Mouse (Mus musculus) cerebellum, adult 18-20 months (tissue): ENCODE measurements around the gene Vat1.
A peak's percentile ranks its signal among the peaks of the same experiment; 100 is the strongest.
"Not testable (repeated sequence)": the region's sequence is repeated elsewhere in the genome, so short reads cannot be mapped to it uniquely, and the experiment has no call there.

Source experiments
- DNase-seq, 2 experiments: peaks; one replicate each; pipeline ENCODE4 v3.0.0; 2021

The Vat1 gene

DNA sequence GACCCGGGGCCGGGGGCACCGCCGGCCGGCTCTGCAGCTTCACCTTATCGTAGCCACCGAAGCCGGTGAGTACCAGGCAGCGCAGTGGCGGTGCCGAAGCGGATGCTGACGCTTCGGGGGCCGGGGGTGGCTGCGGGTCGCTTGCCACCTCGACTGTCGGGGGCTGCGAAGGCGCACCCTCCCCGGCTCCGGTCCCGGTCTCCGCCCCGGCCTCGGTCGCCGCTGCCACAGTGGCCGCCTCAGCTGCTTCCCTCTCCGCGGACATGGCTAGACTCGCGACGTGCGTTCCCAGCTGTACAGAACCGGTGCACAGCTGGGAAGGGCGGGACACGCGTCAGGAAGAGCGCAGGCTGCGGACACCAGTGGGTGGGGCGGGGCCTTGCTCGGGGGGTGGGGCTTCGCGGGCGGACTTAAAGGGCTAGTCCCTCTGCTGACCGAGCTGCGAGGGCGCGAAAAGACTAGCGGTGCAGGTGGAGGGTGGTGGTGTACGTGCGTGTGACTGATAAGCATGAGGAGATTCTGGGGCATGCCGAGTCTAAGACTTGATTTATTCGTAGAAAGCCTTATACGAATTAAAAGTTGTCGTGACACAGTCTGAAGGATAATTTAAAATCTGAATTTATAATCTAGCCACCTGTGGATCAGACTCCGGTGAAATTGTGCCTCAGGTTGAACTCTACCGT, at the start of gene Vat1:
Gene Vat1 (minus strand): TSS at position 362 of the 683 bp plus-strand sequence.
- DNase-seq, result peak; percentile 64 to 66

DNA sequence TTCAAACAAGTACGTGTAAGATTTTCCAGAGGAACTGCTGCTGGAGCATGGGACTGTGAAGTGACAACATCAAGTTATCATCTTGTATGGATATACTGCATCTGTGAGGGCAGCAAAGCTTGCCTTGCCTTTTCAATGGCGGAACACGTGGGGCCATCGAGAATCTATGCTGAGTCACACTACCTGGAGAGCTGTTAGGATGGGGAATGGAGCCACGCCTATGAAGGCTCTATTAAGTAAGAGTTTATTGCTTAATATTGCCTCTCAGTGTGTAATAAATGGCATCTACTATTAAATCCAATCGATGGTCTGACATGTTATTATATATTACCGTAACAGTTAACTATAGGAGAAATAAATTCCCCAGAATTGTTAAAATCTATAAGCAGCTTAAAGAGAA, 41.1 kb upstream of the Vat1 start:
- no peak for DNase-seq

DNA sequence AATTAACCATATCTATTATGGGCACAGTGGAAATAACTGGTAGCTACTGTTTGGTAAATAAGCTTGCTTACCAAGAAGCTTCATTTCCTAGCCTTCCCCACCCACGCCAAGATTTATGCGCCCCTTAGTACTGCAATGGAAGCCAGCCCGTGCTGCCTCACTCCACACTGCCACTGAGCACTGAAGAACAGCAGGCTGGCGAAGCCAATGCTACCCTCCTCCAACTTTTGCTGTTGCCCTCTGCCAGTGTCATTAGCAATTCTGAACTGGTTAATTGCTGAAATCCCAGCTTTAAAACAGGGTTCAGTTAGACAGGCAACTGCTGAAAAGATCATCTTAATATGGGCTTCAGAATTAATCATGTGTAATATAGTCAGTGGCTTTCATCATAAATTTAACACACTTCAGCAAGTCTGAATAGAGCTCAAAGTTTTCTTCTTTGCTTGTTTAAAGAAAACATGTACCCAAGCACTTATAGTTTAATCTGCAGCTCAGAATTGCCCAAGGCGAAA, 40.3 kb upstream of the Vat1 start:
- no peak for DNase-seq

DNA sequence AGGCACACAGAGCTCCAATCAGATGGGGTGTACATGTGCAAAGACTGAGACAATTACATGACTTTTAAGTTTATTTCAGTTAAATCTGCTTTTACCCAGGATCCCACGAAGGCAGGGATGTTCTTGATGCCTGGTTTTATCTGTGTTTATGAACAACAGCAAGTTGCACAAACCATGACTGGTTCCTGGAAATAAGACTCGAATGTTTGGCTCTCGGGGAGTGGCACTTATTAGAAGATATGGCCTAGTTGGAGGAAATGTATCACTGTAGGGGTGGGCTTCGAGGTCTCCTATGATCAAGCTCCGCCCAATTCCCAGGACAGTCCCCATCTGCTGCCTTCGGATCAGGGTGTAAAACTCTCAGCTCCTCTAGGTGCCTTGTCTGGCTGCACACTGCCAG, 20.1 kb upstream of the Vat1 start:
- no peak for DNase-seq

DNA sequence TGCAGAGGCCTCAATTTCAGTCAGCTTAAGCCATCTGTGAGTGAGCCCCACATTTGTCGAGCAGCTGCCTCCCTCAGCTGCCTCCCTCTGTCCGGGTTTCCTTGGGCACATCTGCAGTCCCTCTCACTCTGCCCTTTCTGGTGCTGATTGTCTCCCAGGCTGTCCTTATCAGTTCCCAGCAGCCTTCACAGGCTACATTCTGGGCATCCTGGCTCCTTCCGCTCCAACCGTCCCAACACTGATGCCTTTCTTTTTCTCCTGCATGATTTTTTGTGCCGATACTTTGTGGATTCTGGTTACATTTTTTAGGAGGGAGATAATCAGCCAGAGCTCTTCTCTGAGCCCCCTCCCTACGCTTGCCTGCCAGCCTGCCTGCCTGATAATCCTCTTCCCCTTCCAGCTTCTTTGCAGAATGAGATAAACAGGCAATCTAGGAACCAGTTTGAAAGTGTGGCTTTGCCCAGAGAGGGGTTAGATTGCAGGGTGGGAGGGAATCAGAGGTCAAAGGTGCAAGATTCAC, 19.5 kb upstream of the Vat1 start:
- no peak for DNase-seq

DNA sequence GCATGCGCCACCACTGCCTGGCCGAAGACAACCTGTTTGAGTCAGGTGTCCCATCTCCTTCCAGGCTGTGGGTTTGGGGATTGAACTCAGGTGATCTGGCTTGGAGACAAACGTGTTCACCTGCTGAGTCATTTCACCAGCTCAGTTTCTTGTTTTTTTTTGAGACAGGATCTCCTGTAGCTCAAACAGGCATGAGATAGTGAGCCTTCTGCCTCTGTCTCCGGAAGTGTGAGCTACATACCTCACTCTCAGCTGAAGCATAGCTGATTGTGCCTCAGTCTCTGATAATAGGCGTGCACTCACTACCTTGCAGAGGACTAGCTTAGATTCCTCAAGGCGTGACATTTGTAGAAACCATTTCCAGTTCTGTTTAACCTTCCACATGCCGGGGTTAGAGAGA, 18.8 kb upstream of the Vat1 start:
- DNase-seq, result no peak

DNA sequence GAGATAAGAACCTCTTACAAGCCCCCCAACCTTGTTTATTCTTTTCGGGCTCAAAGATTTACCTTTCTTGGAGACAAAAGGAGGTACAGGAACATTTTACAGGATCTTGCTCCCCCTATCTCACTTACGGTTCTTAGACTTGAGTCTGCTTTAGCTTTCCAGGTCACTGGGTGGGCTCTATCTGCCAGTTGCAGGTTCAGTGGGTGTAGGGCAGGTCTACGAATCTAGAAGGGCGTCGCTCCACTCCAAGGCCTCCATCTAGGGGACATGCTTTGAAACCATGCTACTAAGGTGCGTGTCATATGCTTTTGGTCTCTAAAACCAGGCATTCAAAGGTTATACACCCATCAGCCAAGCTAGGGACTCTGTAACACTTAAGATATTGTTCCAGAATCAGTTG, 18.2 kb upstream of the Vat1 start:
- DNase-seq, result no peak

DNA sequence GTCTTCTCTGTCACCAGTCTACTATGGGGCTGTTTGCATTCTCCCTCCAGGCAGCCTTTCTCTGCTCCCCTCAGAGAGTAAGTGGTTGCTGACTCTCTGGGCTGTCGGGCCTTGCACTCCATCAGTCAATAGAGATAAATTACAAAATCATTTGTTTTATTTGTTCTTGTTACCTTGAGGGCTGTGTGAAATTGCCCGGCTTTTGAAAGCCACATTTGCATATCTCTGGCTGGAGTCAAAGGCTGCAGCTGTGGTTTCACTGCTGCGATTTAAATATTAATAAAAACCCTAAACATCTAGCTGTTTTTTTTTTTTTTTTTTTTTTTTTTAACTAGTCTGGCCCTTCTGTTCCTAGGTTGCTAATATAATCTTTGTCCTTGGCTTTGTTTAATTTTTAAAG, 17.8 kb upstream of the Vat1 start:
- DNase-seq, result no peak

DNA sequence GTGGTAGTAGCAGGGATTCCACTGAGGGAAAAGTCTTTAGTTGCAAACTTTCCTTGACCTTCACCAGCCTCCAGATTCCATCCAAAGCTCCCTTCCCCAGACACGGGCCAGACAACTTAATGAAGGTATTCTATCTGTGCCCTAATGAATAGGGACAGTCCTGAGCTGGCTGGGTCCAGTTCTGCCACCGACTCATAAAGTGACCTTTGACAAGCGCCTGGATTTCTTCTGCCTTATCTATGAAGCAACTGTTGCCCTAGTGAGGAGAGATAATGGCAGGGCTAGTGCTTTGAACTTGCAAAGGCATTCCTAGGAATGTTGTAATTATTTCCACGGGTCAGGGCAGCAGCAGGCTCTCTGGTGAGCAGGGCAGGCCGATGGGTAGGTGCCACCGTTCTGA, 14.9 kb upstream of the Vat1 start:
- DNase-seq, result no peak

DNA sequence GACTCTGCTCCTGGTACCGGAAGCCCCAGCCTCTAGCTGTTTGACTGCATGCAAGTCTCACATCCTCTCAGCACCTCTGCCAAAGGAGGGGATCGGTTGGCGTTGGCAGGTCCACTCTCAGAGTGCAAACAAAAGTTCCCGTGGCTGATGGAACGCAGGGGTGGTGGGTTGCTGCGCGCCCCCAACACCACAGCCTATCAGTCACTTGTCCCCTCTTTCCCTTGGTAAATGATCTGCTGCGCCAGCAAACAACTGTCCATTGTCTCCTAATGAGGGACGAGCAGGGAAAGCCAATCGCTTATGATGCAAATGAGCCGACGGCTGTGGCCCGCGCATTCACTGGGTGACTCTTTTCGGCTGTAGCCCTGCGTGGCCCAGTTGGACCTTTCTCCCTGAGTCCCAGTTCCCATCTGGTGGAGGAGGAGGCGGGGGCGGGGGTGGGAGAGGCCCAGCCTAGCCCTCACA, 13.2 kb upstream of the Vat1 start:
- DNase-seq, result no peak

DNA sequence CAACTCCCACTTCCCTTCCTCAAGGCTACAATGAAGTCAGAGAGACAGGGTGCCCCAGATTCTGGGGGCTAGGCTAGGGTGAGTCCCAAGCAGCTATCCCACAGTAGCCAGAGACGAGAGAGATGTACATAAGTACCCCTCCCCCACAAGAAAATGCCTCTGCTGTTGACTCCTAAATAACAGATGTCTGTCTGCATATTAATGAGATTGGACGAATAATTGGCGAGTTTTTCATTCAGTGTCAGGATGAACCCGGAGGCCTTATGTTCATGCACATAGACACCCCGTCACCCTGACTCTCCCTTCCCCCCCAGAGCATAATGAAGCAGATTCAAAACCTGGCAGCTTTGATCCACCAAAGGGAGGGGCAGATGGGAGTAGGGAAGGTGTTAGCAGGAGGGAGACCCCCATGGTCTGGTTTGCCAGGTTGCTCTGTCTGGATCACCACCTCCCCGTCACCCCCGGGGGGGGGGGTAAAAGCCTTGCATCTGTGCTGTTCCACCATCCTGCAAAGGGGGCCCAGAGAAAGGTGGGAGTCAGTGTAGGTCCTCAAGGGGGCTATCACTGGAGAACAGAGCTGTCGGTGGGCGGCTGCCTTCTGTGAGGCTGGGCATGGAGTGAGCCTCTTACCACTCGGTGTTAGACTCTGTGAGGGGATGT, 11.7 kb upstream of the Vat1 start:
- no peak for DNase-seq

DNA sequence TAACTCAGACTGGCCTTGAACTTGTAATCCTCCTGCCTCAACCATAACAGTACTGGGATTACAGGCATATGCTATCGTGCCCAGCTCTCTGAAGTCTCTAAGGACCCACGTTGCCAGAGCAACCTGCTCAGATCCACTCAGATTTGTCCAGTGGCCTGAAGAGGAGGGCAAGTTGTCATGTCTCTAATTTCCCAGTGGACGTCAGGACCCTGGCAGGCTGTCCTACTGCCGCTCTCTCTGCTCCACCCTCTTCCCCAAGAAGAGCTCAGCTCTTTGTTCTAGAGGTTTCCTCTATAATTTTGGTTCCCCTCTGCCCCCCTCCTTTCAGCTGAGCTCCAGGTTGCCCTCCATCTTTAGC, 11.1 kb upstream of the Vat1 start:
- no peak for DNase-seq

DNA sequence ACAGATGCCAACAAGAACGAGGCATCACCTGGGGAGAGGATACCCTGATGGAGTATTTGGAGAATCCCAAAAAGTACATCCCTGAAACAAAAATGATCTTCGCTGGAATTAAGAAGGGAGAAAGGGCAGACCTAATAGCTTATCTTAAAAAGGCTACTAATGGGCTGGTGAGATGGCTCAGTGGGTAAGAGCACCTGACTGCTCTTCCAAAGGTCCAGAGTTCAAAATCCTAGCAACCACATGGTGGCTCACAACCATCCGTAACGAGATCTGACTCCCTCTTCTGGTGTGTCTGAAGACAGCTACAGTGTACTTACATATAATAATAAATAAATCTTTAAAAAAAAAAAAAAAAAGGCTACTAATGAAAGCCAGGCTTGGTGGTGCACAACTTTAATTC, 10.3 kb upstream of the Vat1 start:
- not testable (repeated sequence) for DNase-seq

DNA sequence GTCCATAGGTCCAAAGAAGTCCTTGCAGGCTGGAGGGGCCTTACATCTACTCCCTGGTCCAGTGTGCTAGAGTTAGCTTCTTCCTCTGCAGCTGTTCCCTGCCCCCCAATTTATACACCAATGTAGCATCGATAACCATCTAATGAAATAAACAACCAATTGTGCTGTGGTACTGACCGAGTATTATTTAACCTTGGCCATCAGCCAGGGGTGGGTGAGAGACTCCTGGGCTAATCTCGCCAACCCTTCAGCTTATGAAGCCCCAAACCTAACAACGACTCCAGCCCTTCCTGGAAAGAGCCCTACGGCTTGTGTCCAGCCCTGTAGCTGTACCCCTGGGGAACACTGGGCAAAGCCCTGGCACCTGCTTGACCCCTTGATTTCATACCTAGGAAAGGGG, 8.3 kb upstream of the Vat1 start:
- no peak for DNase-seq

DNA sequence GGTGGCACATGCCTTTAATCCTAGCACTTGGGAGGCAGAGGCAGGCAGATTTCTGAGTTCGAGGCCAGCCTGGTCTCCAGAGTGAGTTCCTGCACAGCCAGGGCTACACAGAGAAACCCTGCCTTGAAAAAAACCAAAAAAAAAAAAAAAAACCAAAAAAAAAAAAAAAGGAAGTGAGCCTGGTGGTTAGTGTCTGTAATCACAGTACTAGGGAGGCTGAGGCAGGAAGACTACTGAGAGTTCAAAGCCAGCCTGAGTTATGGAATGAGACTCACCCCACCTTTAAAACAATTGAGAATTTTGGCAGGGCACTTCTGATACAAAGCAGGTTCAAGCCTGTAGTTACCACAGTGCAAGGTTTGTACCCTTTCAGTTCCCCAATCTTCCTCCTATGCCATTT, 7.7 kb upstream of the Vat1 start:
- not testable (repeated sequence) for DNase-seq

DNA sequence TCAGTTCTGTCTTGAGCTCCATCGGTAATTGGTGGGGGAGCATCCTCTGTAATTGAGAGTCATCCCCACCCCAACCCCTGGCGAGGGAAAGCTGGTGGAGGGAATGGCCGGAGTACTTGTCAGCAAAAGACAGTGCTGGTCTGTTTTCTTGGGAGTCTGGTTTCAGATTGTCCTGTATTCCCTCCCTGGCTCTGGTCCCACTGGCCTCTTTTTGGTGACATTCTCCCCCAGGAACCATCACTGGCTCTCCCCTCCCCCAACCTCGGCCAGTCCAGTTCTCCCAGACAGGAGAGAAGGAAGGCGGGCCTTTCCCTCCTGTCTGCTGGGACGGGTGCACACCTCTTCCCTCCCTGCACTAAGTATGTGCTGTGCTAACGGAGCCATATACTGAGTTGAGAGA, 6.3 kb upstream of the Vat1 start:
- peak; percentile 25 to 32 for DNase-seq

DNA sequence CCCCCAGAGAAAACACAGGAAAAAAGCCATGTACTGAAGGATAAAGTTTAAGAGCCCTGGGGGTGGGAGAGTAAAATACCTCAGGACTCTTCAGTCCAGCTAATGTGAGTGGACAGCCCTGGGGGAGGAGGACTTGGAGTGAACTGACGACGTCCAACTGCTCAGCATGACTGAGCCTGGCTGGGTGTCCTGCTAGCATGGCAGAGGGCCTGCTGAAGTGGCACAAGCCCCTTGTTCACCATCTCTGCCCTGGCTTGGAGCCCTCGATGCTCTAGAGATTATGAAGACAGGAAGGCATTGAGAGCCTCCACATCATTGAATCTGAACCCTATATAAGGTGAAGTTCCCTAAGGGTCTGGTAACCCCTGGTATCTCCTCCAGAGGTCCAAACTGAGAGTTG, 5.9 kb upstream of the Vat1 start:
- DNase-seq, result no peak

DNA sequence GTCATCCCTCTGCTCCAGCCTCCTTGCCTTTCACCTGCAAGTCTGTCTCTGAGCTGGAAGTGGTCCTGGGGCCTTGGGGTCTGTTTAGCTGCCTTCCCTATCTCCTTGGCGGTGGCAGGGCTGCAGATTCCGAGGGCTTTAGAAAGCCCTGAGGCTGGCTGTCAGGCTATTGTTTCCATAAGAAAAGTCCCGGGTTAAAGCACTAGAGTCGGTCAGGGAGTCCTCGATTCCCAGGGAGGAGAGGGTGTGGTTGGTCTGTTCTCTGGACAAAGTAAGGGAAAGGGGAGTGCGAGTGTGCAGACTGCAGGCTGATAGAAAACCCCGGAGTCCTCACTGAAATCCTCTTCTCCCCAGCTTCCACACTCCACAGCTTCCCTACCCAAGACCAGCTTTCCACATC, 4.2 kb upstream of the Vat1 start:
- no peak for DNase-seq

DNA sequence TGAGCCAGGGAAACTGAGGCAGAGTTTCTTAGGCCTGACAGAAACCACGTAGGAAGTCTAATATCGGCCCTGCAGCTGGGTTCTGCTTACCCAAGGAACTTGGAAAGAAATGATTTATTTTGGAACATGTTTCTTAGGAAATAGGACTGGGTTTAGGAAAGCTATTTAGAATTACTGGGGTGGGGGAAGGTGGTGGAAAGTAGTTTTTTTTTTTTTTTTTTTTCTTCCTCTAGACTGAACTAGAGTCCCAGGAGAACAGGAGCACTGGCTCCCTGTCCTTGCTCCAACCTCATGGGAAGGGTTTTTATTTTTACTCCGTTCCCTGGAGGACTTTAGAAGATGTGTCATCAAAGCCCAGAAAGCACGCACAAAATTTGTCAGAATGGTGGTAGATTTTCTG, 3.1 kb upstream of the Vat1 start:
- no peak for DNase-seq

DNA sequence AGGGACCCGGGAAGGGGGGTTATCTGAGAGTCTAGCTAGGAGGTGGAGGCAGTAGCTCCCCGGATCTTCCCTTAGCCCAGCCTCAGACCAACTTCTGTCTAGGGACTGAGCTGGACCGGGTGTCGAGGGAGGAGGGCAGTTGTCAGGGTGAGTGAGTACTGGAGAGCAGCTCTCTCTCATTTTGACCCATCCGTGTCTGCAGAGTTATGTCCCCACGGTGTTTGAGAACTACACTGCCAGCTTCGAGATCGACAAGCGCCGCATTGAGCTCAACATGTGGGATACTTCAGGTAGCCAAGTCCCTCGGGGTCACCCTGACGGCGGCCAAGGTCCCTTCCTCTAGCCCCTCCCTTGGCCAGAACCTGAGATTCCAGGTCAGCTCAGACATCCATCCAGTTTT, 2.7 kb upstream of the Vat1 start:
- peak in 1 of 2 experiments; percentile 27 for DNase-seq

DNA sequence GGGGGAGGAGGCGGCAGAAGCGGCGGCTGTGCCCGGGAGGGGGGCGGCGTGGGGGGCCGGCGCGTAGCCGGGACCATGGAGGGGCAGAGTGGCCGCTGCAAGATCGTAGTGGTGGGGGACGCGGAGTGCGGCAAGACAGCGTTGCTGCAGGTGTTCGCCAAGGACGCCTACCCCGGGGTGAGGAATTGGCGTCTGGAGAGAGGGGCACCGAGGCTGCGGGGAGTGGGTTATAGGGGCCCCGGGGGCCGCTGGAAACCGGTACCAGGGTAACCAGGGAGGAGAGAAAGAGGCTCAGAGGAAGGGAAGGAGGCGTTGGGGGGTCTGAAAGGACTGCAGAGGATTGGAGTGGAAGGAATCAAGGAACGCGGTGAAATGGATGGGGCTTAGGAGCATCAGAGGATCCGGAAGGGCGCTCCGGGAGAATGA, 2.2 kb upstream of the Vat1 start:
- peak in 1 of 2 experiments; percentile 24 for DNase-seq

DNA sequence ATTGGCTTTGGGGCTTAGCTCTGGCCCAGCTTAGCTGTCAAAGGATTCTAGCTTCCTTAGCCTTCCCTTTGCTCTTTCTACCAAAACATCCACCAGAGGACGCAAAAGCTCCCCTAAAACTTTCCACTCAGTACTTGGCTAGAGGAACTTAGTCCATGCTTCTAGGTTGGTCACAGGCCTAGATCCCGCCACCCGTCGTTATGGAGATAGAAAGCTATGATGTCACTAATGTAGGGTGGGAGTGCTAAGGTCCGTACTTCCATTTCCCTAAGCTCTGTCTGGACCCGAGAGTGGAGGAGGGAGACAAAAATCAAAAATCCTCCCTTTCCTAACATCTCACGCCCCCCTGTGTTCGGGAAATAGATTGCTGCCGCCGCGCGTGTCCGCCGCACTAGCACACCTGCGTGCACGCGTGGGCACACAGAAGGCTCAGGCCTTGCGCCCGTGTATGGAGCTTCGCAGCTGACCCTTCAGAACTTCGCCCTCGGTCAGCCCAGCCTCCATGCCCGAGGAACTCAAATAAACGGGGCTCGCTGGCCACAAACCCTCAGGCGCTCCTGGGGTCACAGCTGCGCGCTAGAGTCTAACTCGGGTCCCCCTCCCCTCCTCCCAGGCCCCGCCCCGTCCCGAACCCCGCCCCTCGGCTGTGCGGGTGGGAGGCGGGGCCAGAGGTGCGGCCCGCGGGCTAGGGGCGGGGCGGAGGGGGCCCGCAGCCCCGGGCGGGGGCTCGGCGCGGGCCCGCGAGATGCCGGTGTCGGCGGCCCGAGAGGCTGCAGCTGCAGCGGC, 1.6 kb upstream of the Vat1 start:
- peak; percentile 59 to 76 for DNase-seq

DNA sequence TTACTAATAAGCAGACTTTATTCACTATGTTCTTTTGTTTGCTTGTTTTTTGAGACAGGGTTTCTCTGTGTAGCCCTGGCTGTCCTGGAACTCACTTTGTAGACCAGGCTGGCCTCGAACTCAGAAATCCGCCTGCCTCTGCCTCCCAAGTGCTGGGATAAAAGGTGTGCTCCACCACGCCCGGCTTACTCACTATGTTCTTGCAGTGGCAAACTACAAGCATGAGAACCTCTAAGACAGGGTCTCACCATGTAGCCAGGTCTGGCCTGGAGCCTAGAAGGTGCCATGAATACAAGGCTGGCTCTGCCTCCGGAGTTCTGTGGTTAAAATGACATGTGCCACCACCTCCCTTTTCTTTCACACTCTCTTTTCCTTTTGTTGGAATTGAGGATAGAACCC, 521 bp upstream of the Vat1 start:
- not testable (repeated sequence) for DNase-seq
